Mouse (Mus musculus) spleen, embryonic (tissue): ENCODE measurements around the gene Cd300a.

Experiments
- CTCF ChIA-PET: fragments of 350-600 bp; sonication (Branson Sonifier 250); formaldehyde crosslinking; loops from one replicate; lab custom pipeline; 2022; lab: Charles Lee

Cd300a gene

DNA sequence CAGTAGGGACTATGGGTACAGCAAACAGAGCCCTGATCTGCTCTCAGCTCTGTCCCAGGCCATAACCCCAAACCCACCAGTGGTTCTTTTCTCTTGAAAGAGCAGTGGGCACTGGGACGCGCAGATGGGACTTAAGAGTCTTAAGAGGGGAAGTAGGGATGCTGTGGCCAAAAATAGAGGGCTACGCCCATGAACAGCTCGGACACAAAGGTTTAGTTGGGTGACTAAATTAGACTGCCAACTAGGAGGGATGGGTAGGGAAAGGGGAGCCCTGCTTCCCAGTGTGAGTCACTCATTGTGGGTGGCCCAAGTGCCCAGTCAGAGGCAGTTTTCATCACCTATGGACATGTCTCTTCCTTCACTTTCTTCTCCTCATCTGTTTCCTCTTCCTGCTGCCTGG, 13.4 kb downstream of the Cd300a start:
- CTCF ChIA-PET = no interaction called here

DNA sequence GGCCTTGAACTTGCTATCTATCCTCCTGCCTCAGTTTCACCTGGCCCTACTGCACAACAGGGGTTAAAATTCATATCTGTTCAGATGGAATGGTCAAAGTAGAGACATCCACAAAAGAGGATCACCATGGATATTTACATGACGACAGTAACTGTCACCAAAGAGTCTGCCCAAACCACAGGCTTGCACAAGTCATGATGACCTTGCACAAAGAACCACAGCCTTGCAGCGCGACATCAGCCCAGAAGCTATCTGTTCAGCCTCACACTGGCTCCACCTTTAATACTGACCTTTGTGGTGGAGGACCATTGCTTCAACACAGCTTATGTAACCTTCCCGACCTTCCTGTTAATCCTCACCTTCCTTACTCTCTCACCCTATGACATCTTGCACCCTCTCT, 17.7 kb downstream of the Cd300a start:
- CTCF ChIA-PET = no interaction called here

DNA sequence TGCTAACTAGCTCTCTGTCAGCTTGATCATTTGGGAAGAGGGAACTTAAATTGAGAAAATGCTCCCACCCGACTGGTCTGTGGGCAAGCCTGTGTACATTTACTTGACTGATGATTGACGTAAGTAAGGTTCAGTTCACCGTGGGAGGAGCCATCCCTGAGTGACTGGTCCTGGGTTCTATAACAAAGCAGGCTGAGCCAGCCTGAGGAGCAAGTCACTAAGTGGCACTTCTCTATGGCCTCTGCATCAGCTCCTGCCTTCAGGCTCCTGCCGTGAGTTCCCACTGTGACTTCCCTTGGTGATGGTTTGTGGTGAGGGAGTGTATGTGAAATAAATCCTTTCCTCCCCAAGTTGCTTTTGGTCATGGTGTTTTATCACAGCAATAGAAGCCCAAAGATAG, 18.2 kb downstream of the Cd300a start:
- CTCF ChIA-PET = no interaction called here

- CTCF ChIA-PET = interaction anchor here (0.8 kb wide), 1 partner anchor 27 kb away, joined by 3 read pairs; no protein-coding TSS in a partner anchor
These were observed 19.7 kb downstream of the Cd300a start for GRCm38 (mm10) chr11:114909538-114909937.

DNA sequence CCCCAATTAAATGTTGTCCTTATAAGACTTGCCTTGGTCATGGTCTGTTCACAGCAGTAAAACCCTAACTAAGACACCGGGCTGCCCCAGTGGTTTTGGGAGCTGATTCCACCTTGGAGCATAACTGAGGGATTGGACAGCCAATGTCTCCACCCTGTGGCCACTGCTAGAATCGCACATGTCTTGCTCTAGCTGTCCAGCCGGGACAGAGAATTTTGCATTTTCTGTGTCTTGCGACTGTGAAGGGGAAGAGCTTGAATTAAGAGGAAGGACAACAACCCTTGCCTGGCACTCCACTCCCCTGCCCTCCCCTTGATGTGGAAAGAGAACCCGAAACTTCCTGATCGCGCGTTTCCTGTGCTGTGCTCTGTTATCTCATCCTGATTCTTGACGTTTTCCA, 23.0 kb downstream of the Cd300a start:
- CTCF ChIA-PET = interaction anchor here (0.5 to 1.9 kb wide), 2 partner anchors 28 to 468 kb away, joined by 3 to 5 read pairs; no protein-coding TSS in a partner anchor

- CTCF ChIA-PET = no interaction called here
These were observed 25.1 kb downstream of the Cd300a start for GRCm38 (mm10) chr11:114914978-114915377.

DNA sequence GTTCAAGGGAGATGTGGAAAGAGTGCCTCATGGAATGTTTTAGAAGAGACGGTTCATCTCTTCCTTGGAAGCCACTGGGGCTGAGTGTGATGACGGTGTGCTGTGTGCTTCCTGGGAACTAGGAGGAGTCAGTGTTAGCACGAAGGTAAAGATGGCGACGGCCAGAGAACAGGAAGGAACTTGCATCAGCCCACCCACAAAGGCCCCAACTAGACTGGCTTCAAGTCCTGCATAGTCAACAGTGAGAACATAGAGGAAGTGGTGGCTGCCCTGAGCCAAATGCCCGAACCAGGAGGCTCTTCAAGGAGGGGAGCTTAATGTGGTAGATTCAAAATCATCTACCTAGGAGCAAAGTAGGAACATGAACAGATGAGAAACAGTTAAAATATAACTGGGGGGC, 27.3 kb downstream of the Cd300a start:
- CTCF ChIA-PET = interaction anchor here (0.6 kb wide), 1 partner anchor 215 kb away, joined by 3 read pairs; no protein-coding TSS in a partner anchor

DNA sequence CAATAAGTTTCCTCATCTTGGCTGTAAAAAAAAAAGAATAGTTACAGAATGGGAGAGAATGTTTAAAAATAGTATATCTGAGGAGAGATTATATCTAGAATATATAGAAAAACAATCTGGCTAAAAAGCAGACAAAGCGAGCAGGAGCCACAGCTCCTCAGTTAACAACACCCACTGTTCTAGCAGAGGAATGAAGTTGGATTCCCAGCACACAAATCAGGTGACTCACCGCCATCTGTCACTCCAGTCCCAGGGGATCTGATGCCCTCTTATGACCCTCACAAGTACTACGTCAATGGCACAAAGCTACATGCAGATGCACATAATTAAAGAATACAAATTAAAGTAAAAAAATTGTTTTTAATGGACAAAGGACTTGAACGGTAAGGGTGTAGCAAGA, 32.6 kb downstream of the Cd300a start:
- CTCF ChIA-PET = interaction anchor here (0.6 to 1.5 kb wide), 3 partner anchors 44 to 586 kb away, joined by 3 to 9 read pairs (median 5); no protein-coding TSS in a partner anchor

- CTCF ChIA-PET = interaction anchor here (0.7 kb wide), 1 partner anchor 65 kb away, joined by 3 read pairs; no protein-coding TSS in a partner anchor
These were observed 34.1 kb downstream of the Cd300a start for GRCm38 (mm10) chr11:114923961-114924360.

DNA sequence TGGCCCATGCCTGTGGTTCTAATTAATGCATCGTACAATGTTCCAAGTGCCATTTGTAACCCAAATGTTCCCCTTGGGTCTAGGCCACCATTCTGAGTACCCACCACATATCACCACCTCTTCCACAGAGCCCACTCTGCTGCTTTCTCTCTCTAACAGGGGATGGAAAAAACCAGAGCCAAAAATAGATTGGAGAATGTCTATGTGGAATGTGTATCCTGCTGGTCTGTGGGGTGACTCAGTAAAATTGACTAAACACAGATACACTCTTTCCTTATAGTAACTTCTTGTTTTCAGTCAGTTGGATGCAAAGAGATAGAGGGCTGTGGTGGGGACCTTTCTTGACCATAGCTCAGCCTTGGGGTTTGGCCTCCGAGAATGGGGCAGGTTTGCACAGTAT, 39.7 kb downstream of the Cd300a start:
- CTCF ChIA-PET = no interaction called here

- CTCF ChIA-PET = no interaction called here
These were observed 41.2 kb downstream of the Cd300a start for GRCm38 (mm10) chr11:114931041-114931440.

GRCm38 (mm10) chr11:114933591-114933990, 43.8 kb downstream of the Cd300a start:
- CTCF ChIA-PET = no interaction called here

GRCm38 (mm10) chr11:114934144-114934543, 44.3 kb downstream of the Cd300a start, which contains the start of gene Cd300lb:
Cd300lb (minus strand) TSS chr11:114934386.
- CTCF ChIA-PET = no interaction called here
